Mouse (Mus musculus) lung, postnatal 0 days (tissue): ENCODE measurements around the gene Rps25. TPM values are rescaled to one million over a fixed set of nuclear protein-coding genes. Genes with fewer than 3 reads are reported as not detected.

Experiments used
- ATAC-seq: fragments of 200-750 bp; cut with Nextera tagmentation; 2 replicates; pipeline ENCODE4 v1.8.0; 2017; ENCODE audit warnings: moderate library complexity
- DNase-seq: peaks from one replicate; pipeline ENCODE4 v3.0.0-alpha.2; 2016; ENCODE audit warnings: low spot score
- H3K27ac ChIP-seq: fragments of 300-500 bp; sonication (generic); 2 replicates; pipeline ENCODE4 v1.5.1; 2014; ENCODE audit warnings: antibody characterized with exemption, mild to moderate bottlenecking, low read length, mixed read lengths
- H3K27me3 ChIP-seq: fragments of 300-500 bp; sonication (generic); replicated peaks from 2 replicates; pipeline ENCODE4 v1.6.1; 2014; ENCODE audit warnings: low read length, mixed read lengths; ENCODE audit not compliant: insufficient read depth
- H3K36me3 ChIP-seq: fragments of 300-500 bp; sonication (generic); 2 replicates; pipeline ENCODE4 v1.6.1; 2014; ENCODE audit warnings: low read length, mixed read lengths; ENCODE audit not compliant: insufficient read depth
- H3K4me1 ChIP-seq: fragments of 300-500 bp; sonication (generic); 2 replicates; pipeline ENCODE4 v1.6.1; 2014; ENCODE audit warnings: antibody characterized with exemption, low read depth, low read length, mixed read lengths; ENCODE audit not compliant: insufficient read depth
- H3K4me2 ChIP-seq: fragments of 300-500 bp; sonication (generic); replicated peaks from 2 replicates; pipeline ENCODE4 v1.6.1; 2014; ENCODE audit warnings: low read depth, mild to moderate bottlenecking, low read length, moderate library complexity, mixed read lengths
- H3K4me3 ChIP-seq: fragments of 300-500 bp; sonication (generic); 2 replicates; pipeline ENCODE4 v1.5.1; 2014; ENCODE audit warnings: low read depth, low read length
- H3K9ac ChIP-seq: fragments of 300-500 bp; sonication (generic); replicated peaks from 2 replicates; pipeline ENCODE4 v1.6.1; 2014; ENCODE audit warnings: low read depth, mild to moderate bottlenecking
- H3K9me3 ChIP-seq: fragments of 300-500 bp; sonication (generic); 2 replicates; pipeline ENCODE4 v1.6.1; 2016; ENCODE audit warnings: low read length, mixed read lengths
- CTCF ChIP-seq: IDR thresholded peaks from 2 replicates; pipeline ENCODE4 v1.5.1; 2016; ENCODE audit warnings: antibody characterized with exemption, mild to moderate bottlenecking
- EP300 ChIP-seq: IDR thresholded peaks from 2 replicates; pipeline ENCODE4 v1.6.1; 2016; ENCODE audit warnings: antibody characterized with exemption, mild to moderate bottlenecking, control low read depth
- WGBS: fragments of 180-500 bp; shearing (Covaris S2); extraction: QIAGEN DNeasy Blood & Tissue Kit; methylation state at CpG from one replicate; pipeline ENCODE4 v1.1.7; 2014; 5-methylcytosine and 5-hydroxymethylcytosine counted together
- polyA plus RNA-seq: library from polyadenylated mRNA; unstranded; fragments of >200 nt; fragmentation: Nextera tagmentation; extraction: Ambion mirVana; gene quantifications from 2 replicates; pipeline ENCODE4 v1.2.1, GENCODE M21; 2015

Rps25 gene
- polyA plus RNA-seq, 1 experiment from 2014 or later = 2,031 TPM

- no peak for TF ChIP-seq EP300
- Histone ChIP-seq H3K27me3 (no peaks in the 10 kb centered on the region), H3K27ac (no peak overlapping the region), H3K9ac (no peak overlapping the region), H3K4me2 (no peak overlapping the region), H3K4me1 (peaks cover 3% of the 10 kb centered on the region; the same call in 1 of the 2 replicates), H3K9me3 (no peaks in the 10 kb centered on the region), H3K36me3 (peaks cover 16% of the 10 kb centered on the region), H3K4me3 (no peak overlapping the region)
- DNase-seq = no peak
- 80% methylated on average over 2 of the region's 2 CpGs for WGBS
- ATAC-seq = no peak
Observed at GRCm38 (mm10) chr9:44410647-44411336, 3.9 kb downstream of the Rps25 start.

GRCm38 (mm10) chr9:44411601-44412130, 4.7 kb downstream of the Rps25 start:
- Histone ChIP-seq H3K36me3 (peaks cover 16% of the 10 kb centered on the region), H3K4me3 (no peak overlapping the region)

GRCm38 (mm10) chr9:44412306-44412705, 5.4 kb downstream of the Rps25 start:
- ATAC-seq (no peak), DNase-seq (no peak)
- Histone ChIP-seq H3K4me1 (peaks cover 7% of the 10 kb centered on the region; the same call in 1 of the 2 replicates), H3K9me3 (no peaks in the 10 kb centered on the region), H3K27me3 (no peaks in the 10 kb centered on the region), H3K36me3 (peaks cover 16% of the 10 kb centered on the region), H3K9ac (no peak overlapping the region), H3K4me2 (no peak overlapping the region), H3K4me3 (no peak overlapping the region), H3K27ac (no peak overlapping the region)
- 73% methylated on average over 4 of the region's 4 CpGs for WGBS
- TF ChIP-seq CTCF (no peak), EP300 (no peak)

More at GRCm38 (mm10) chr9:44411601-44412130, 4.7 kb downstream of the Rps25 start:
- Histone ChIP-seq H3K4me2 (no peak overlapping the region), H3K27ac (no peak overlapping the region), H3K9ac (no peak overlapping the region), H3K27me3 (no peaks in the 10 kb centered on the region), H3K9me3 (no peaks in the 10 kb centered on the region), H3K4me1 (peaks cover 3% of the 10 kb centered on the region; the same call in 1 of the 2 replicates)
- TF ChIP-seq CTCF (no peak), EP300 (no peak)
- 83% methylated on average over 1 of the region's 1 CpGs for WGBS
- ATAC-seq = no peak
- DNase-seq = no peak

GRCm38 (mm10) chr9:44412781-44413180, 5.8 kb downstream of the Rps25 start:
- WGBS = 55% methylated on average over 2 of the region's 2 CpGs
- ATAC-seq (no peak), DNase-seq (no peak)

GRCm38 (mm10) chr9:44417156-44417891, 10.4 kb downstream of the Rps25 start:
- Histone ChIP-seq H3K9ac (peak overlapping the region; percentile 53), H3K9me3 (no peaks in the 10 kb centered on the region), H3K4me1 (peaks cover 8% of the 10 kb centered on the region; the same call in 1 of the 2 replicates), H3K4me2 (peak overlapping the region; percentile 87), H3K27me3 (no peaks in the 10 kb centered on the region), H3K27ac (peak overlapping the region; percentile 78), H3K4me3 (peak overlapping the region; percentile 77), H3K36me3 (no peaks in the 10 kb centered on the region; the same call in 1 of the 2 replicates)
- ATAC-seq (peak; percentile 68), DNase-seq (no peak)
- no peak for TF ChIP-seq EP300
- TF ChIP-seq CTCF = no peak
- 7% methylated on average over 26 of the region's 26 CpGs for WGBS

More at GRCm38 (mm10) chr9:44412781-44413180, 5.8 kb downstream of the Rps25 start:
- Histone ChIP-seq H3K27ac (no peak overlapping the region), H3K27me3 (no peaks in the 10 kb centered on the region), H3K9me3 (no peaks in the 10 kb centered on the region), H3K4me1 (peaks cover 7% of the 10 kb centered on the region; the same call in 1 of the 2 replicates), H3K9ac (no peak overlapping the region), H3K4me3 (no peak overlapping the region), H3K36me3 (peaks cover 16% of the 10 kb centered on the region), H3K4me2 (no peak overlapping the region)
- no peak for TF ChIP-seq EP300
- no peak for TF ChIP-seq CTCF

GRCm38 (mm10) chr9:44417892-44418363, 11.0 kb downstream of the Rps25 start:
- Histone ChIP-seq H3K36me3 (no peaks in the 10 kb centered on the region; the same call in 1 of the 2 replicates), H3K9ac (peak overlapping the region; percentile 53), H3K4me2 (peak overlapping the region; percentile 87), H3K4me3 (peak overlapping the region; percentile 77), H3K27ac (peak overlapping the region; percentile 78), H3K4me1 (peaks cover 8% of the 10 kb centered on the region; the same call in 1 of the 2 replicates), H3K9me3 (no peaks in the 10 kb centered on the region), H3K27me3 (no peaks in the 10 kb centered on the region)
- ATAC-seq (peak; percentile 99), DNase-seq (peak; percentile 96)
- WGBS = under 1% methylated on average over 38 of the region's 38 CpGs
- TF ChIP-seq EP300 (no peak), CTCF (peak; percentile 86)
